Mouse (Mus musculus) ovary, postnatal 10 days (tissue): ENCODE results near the gene Acbd4.
A peak's percentile ranks its signal among the peaks of the same experiment; 100 is the strongest.

Source experiments
- DNase-seq: peaks from one replicate; pipeline ENCODE4 v3.0.0; 2022; ENCODE audit warnings: low spot score

The Acbd4 gene

DNA sequence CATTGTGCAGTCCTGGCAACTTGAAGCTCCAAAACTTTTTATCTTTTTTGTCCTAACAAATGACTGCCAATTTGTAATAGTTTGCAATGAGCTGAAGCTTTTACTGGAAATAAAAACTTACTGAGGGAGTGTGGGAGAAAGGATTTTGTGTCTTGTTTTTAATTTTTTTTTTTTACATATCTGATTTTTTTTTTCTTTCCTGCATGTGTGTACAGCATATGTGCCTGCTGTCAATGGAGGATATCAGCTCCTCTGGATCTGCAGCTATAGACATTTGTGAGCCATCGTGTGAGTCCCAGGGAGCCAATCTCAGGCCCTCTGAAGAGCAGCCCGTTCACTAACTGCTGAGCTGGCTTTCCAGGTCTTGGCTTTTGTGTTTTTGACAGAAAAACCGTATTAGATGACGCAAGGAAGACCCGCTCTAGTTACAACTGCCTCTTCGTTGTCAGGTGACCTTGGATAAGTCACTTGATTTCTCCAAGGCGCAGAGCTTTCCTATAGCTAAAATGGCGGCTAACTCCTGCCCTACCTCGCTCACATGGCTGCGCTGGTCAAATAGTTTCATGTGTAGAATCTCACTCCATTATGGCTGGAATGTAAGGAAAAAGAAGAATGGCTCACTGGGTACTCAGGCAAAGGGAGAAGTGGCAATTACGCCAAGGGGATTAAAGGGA lies 12.9 kb downstream of the Acbd4 start:
- DNase-seq, result no peak

DNA sequence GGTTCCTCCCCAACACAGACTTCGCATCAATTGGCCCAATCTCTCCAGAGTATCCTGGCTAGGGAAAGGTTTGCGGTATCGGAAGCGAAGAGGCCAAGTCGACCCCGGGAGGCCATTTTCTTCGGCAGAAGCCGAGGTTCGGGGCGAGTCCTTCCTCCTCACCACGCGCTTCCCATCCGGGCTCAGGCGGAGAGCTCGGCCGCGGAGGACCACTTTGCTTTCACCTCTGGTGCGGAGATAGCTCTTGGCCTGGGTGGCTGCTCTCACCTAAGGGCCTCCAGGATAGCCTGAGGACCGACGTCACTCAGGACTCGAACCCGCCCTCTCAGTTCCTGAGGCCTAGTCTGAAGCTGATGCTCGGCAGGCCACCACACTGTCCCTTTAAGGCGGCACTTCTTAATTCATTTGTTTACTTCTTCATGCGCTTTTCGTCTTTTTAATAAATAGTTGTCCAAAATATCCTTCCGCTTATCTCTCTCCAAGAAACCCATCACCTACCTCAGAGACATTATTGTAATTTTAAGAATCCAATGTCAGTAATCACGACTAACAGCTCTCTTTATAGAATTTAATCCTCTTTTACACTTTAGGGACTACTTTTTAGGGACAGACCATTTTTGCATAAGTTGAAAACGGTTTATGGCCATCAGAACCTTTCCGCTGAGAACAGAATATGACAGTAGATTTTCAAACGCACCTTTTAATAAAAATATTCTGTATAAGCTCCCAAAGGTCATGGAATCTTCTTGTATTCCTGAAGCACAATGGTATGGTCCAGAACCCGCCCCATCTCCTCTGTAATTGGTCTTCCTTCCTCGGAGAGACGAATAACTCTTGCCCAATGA lies 13.9 kb downstream of the Acbd4 start:
- DNase-seq, result peak; percentile 68

DNA sequence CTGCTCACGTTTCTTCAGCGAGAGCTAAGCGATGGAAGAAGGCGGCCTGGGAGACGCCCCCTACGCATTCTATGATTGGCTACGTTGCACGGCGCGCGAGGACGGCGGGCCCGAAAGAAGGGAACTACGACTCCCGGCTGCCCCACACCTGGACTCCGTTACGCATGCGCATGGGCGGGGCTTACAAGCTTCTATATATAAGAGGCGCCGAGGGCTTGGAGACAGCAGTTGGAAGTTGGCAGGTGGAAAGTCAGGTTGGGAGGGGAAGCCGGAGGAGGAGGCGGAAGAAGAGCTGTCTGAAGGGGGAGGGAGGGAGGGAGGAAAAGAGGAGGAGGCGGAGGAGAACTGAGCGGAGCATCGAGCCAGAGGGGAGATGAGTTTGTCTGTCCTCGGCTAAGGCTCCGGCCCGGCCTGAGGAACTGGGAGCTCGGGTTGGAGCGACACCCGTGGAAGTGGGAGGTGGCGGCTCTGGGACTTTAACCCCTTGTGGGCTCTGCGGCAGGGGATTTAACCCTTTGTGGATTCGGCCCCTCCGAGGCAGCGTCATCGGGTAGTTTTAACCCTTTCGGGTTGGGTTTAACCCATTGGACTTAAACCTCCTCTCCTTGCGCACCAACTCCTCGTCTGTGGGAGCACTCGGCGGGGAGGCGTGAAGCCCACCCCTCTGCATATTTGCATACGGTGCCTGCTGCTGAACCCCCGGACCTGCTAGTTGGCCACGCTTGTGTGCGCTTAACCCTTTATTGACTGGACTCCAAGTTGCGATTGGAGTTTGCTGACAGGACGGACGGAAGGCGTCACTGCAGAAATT lies 14.7 kb downstream of the Acbd4 start, which contains the start of gene Hexim1:
Gene Hexim1, plus strand, starts transcription at position 224 of the 811 bp plus-strand sequence.
- peak; percentile 99 for DNase-seq

DNA sequence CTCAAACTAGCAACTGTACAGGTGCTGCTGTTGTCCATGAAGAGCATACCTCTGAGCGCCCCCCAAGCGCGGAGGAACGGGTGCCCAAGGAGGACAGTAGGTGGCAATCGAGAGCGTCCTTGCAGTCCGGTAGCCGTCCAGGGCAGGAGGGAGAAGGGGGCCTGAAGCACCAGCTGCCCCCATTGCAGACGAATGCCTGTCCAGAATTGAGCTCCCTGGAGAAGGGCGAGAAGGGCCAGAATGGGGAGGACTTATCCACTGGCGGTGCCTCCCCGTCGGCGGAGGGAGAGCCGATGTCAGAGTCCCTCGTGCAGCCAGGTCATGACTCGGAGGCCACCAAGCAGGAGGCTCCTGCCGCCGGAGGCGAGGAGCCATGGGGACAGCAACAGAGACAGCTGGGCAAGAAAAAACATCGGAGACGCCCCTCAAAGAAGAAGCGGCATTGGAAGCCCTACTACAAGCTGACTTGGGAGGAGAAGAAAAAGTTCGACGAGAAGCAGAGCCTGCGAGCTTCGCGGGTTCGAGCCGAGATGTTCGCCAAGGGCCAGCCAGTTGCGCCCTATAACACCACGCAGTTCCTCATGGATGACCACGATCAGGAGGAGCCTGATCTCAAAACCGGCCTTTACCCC lies 15.6 kb downstream of the Acbd4 start:
- peak; percentile 69 for DNase-seq

DNA sequence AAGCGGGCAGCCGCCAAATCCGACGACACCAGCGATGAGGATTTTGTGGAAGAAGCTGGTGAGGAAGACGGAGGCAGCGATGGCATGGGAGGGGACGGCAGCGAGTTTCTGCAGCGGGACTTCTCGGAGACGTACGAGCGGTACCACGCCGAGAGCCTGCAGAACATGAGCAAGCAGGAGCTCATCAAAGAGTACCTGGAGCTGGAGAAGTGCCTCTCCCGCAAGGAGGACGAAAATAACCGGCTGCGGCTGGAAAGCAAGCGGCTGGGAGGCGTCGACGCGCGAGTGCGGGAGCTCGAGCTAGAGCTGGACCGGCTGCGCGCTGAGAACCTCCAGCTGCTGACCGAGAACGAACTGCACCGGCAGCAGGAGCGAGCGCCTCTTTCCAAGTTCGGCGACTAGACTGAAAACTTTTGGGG lies 16.1 kb downstream of the Acbd4 start:
- no peak for DNase-seq

DNA sequence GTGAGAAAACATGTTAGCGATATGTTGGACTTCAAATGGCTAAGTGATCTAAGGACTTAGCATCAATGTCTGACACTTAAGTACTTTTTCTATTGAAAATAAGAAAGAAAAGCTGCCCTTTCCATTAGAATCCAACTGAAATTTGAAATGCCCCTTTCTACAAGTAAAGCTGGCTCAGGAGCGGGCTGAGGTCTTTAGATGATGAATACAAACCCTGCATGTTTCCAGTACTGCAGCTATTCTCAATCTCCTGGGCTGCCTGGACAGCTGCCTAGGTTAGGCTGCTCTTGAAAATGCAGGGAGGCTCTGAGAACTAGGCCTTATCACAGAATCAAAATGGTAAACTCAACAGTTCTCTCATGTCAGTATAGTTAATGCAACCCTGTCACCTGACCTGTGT lies 17.4 kb downstream of the Acbd4 start:
- no peak for DNase-seq

DNA sequence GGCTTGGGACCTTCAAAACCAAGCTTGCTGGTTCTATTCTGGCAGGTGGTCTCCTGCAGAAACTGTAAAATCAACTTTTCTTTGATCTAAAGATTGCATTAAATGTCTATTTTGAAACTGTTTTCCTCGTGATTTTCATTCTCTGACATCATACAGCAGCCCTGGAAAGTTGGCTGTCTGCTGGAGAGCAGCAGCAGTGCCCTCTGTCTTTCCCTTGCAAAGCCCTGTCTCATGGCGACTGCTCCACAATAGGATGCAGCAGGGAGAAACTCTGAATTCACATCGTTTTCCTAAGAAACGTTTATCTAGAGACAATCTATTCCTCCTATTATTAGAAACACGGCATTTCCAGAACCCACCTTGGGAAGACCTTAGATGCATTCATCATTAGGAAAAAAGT lies 18.1 kb downstream of the Acbd4 start:
- no peak for DNase-seq

DNA sequence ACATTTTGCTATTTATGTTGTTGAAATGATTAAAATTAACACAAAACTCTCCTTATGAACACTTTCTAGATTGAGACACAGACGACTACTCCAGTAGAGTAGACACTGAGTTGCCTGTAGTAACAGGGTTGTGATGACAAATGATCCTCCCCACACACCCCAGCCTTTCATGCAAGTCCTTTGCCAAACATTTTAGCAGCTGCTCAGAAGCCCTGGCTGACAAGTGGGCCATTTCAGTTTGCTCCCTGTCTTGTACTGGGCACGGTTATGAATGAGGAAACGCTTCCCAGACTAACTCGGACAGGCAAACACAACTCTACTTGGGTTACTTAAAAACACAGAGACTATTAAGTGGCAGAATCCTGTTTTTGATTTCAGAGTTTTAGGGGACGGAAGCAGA lies 18.8 kb downstream of the Acbd4 start:
- no peak for DNase-seq

DNA sequence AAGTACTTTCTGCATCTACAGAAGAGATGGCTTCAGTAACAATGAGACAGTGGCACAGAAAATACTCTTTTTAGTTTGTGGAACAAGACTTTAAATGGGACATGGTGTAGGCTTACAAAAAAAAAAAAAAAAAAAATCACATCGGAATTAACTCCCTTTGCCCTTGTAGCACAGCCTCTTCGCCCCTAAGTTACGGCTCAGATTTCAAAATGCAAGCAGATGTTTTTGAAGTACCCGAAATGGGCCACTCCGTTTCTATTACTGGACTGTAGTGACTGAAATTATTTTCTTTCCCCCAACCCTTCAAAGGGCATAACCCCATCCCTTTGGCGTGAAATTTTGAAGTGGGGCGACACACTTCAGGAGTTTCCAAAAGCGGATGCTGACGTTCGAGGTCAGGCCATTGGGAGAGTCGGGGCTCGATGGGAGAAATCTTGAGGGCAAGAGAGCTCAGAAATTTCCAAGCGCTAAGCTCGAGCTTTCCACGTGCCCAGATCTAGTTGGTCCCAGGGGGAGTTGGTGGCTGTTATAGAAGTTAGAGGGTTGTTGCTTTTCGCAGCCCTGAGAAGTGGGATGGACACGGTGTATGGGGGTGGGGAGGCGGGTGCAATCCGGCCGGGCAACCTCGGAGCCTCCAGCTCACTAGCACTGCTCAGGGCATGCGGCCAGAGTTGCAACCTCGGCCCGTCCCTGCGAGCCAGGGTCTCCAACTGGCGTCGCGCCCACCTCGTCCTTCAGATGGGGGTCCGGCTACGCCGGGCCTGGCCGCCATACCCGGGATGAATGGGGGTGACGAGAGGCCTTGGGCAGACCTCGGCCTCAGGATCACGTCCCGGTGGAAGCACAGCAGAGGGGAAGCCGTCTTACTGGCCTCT lies 30.5 kb downstream of the Acbd4 start, which contains the start of gene Hexim2:
Gene Hexim2, plus strand, starts transcription at position 729 of the 875 bp plus-strand sequence.
- peak; percentile 74 for DNase-seq

DNA sequence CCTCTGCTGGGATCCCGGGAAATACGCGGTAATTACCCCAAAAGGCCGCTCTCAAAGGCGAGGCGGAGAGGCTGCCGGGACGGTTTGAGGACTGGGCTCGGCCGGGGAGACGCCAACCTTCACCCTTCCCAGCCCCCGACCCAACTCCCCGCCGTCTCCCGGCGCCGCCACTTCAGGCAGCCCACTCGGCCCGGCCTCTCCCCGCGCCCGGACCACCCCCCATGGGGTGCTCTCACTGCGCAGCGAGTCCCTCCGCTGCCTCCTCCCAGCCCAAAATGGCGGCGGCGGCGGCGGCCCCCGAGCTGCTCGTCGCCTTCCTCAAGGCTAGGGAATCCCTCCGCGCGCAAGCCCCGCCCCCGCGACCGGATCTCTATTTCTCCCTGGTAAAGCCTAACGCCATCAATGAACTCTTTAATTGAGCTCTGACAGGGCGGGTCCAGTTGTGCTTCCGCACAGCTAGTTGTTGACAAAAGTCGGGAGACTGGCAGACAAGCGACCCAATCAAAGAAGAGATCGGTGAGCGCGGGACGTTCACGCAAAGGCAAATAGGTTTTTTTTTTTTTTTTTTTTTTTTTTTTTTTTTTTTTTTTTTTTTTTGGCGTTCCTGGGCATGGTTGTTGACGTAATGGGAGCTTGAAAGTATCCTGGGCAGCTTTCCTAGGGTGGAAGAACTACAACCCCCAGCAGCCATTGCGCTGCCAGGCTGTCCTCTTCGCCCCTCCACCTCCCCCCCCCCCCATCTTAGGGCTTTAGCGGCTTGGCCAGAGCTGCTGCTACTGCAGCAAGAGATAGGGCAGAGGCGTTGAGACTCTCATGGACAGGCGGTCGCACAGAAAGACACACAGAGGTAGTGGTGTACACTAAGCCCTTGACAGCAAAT lies 31.3 kb downstream of the Acbd4 start:
- DNase-seq, result peak; percentile 98

DNA sequence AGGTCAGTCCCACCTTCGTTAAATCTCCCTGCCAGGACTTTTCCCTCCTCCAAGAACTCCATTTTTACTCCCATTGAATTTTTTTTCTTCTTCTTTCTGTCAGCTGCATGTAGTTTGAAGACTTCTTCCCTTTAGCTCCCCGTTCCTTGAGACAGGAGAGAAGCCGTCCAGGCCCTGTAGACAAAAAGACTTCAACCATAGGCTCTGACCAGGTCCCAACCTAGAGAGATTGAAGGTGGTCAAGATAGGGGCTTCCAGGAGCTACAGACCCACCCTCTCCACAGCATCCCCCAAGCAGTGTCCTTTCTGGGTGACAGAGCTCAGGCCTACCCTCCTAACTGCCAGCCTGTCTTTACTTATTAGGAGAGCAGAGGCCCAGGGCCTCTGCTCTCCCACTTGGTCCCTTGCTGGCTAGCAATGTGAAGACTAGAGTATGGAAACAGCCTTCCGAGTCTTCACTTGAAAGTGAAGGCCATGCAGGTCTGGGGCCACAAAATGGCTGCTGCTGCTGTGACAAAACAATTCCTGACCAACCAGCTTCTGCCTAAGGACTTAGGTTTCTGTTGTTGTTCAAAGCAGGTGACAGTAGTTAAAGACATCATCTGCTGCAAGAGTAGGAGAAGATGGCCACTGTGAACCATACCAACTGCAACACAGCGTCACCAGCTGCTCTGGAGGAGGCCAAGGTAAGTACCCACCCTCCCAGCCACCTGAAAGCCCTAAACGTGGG lies 32.1 kb downstream of the Acbd4 start:
- no peak for DNase-seq

DNA sequence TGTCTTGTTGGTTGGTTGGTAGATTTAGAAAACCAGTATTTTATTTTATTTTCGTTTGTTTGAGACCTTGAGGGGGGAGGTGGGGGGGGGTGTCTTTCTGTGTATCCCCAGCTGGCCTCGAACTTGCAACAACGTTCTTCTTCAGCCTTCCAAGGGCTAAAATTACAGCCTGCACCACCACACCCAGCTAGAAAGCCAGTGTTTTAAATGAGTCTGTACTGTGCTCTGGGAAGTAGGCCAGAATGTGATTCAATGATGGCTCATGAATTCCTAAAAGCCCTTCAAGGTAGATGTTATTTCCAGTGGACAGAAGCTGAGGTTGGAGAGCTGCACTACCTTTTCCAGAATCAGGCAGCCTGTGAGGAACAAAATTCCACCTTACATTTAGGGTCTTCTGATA lies 32.7 kb downstream of the Acbd4 start:
- no peak for DNase-seq

DNA sequence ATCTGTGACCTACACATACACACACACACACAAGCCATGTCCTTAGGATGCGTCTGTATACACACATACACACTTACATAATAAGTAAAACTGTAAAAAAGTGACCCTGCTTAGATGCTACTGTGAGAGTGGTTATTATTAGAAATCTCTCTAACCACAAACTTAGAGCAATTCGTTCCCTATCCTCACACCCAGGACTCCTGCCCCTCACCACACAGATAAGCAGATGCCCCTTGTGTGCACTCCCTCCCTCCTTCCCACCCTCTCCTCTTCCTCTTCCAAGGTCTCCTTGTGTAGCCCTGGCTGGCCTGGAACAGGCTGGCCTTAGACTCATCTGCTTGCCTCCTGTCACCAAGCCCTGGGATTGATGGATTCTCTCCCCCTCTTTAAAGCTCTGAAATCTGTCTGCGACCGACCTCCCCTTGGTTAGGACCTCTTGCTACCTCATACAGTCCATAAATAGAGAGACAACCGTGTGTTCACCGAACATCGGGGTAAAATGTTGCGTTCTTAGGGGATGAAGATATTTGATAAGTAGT lies 34.6 kb downstream of the Acbd4 start:
- no peak for DNase-seq

DNA sequence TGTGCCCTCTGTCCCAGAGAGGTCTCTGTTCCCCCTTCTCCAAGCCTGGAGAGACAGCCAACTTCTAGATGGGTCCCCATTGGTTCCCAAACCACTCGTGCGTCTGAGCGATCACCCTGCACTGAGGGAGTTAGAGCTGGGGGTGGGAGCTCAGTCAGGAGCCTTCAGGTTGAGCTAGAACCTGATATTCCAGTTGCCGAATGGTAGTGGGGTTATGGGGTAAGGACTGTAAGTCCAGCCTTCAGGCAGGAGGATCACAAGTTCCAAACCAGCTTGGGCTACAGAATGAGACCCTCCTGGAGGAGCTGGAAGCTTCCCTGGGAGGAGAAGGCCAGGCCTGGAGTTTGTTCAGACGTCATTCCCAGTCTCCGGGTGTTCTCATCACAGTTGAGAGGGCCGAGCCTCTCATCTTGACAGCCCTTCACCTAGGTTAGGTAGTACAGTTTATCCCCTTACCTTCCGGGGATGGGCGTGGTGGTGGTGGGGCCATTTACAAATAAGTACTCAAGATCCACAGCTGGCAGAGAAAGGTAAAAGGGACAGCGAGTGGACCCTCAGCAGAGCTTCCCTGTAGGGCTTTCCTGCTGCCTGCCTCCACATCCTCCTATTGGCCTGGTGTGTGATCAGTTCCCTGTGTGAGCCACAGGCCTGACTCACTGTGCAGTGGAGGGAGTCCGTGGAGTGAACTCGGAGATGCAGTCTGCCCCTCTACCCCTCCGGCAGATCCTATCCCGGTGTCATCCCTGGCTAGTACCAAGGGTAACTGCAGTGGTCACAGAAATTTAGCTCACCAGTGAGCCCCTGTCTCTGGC lies 38.7 kb downstream of the Acbd4 start:
- no peak for DNase-seq

DNA sequence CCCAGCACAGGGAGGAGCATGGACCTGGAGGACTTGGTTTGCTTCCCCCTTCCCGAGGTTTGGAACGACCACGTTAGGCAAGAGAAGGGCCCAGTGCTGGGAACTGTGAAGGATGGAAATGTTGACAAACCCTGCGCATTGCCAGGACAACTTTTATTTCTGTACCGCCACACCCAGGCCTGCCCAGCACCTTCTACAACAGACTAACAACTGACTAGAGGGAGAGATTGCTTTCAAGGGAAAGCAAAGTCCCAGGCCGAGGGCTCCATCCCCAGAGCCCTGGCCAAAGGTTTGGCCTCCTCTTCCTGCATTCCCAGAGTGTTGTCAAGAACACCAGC lies 39.2 kb downstream of the Acbd4 start:
- DNase-seq, result no peak

DNA sequence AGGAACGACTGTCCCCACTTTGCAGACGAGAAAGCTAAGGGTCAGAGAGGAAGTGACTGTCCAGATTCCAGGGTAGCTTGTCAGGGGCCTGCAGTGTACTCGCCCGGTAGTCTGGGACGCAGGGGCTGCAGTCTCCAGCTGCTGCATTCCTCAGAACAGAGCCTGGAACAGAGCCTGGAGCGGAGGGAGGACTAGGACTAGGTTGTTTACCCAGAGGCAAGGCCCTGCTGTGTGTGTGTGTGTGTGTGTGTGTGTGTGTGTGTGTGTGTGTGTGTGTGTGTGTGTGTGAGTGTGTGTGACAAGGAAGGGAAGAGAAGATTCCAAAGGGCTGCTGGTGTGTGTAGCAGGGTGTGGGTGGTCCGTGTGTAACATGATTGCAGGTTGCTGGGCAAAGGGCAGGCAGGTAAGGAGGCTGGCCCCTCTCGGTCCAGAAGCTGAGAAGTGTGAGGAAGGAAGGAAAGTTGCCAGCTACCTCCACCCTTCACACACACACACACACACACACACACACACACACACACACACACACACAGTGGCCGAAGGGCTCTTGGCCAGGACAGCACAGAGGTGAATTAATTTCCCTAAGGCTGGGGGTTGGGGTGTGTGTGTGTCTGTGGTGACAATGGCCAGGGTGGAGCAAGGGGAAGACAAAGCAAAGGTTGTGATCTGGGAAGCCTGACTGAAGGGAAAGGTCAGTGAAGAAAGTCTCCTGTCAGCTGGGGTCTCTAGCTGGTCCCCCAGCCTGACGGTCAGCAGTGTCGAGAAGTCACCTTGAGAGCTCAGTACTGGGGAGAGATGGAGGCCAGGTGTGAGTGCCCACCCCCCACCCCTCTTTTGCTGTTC lies 39.8 kb downstream of the Acbd4 start:
- DNase-seq, result peak; percentile 46

DNA sequence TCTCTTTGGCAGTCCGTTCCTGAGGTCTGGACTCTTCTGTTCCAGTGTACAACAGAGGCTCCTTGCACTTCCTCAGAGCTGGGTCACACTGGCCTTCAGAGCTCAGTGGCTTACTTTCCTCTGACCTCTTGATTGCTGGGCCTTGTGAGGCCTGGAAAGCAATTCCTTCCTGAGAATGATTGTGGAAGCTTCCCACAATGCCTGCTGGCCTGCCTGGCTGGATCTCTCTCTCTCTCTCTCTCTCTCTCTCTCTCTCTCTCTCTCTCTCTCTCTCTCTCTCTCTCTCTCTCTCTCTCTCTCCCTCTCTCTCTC lies 40.4 kb downstream of the Acbd4 start:
- no peak for DNase-seq
